Mouse (Mus musculus): Measurements from ENCODE around the gene Defb33.

Defb33 gene

DNA sequence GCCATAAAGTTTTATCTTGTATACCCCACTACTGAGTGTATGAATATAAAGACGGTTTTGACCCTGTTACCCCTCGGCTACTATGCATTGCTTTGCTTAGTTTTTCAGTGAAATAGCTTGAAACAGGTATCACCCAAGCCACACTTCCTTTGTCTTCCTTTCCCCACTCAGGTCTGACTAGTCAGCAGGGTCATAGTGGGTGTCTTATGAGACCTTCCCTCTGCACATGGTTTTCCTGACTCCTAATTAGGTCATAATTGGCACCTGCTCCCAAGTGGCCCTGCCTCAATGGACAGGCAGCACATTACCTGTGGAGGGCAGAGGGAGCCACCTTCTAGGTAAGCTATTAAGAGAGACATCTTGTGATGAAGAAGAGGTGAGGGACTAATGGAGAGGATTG, at the start of gene Defb33:
Defb33 (plus strand) TSS at position 301 of the 400 bp plus-strand sequence.
- no peak for DNase-seq

DNA sequence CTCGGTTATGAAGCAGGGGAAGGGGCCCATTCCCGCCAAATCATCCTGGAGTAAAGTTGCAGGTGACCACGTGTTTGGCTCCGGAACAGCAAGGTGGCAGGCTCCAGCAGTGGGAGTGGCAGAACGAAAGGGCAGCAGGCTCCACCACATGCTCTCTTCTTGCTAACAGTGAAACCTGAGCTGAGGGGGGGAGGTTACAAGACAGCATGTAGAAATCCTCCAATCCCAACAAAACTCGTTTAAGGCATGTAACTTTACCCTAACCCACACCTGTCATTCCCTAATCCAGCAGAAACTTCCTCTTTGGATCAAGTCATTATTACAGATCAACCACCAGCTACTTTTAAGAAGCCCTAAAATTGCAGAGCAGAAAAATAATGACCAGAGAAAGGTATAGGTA, 17.9 kb upstream of the Defb33 start:
- no peak for DNase-seq

DNA sequence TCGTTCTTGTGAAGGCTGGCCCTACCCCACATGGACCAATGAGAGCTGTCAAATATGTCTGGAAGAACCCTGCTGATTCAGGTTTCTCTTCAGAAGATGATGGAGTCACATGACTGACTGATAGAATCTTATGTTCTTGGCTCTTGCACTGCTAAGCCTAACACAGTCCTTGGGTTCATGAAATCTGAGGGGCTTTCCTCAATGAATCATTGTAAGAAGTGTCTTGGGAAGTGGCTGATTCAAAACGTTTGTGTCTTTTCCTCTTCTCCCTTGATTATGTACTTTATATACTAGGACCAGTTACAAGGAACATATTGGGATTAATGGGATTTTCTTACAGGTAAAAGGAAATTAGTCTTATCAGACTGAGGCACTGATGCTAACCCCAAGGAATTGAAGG, 10.1 kb downstream of the Defb33 start, which contains the start of gene Gm15056:
Gm15056 (minus strand) TSS at position 101 of the 400 bp plus-strand sequence.
- DNase-seq: no peak

DNA sequence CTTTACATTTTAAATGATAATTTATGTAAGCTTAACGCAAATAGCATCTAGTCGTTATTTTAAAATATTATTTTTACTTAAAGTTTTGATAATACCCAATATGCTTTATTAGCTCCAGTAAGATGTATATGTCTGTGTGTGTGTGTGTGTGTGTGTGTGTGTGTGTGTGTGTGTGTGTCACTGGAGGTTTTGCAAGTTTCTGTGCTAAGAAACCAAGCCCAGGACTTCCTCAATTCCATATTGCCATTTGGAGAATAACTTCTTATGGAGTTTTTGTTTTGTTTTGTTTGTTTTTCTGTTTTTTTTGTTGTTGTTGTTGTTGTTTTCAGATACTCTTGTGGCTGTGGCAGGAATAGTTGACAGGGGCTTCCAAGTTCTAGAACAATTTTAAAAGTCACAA, 14.7 kb downstream of the Defb33 start:
- no peak for DNase-seq

DNA sequence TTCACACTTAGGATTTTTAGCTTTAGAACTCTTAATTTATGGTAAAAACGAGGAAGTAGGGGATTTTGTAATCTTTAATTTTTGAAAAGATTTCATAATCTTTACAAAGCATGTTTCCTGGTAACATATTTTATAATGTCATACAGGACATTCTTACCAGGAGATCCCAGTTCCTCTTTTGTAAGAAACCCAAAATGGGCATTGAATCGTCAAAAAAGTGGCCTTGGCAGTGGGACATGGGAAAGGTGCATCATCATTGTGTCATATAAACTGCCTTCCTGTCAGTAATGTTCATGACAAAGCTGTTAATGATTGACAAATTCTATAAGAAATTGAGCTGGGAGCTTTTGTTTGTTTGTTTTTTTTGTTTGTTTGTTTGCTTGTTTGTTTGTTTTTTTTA, 15.8 kb downstream of the Defb33 start:
- DNase-seq: no peak

DNA sequence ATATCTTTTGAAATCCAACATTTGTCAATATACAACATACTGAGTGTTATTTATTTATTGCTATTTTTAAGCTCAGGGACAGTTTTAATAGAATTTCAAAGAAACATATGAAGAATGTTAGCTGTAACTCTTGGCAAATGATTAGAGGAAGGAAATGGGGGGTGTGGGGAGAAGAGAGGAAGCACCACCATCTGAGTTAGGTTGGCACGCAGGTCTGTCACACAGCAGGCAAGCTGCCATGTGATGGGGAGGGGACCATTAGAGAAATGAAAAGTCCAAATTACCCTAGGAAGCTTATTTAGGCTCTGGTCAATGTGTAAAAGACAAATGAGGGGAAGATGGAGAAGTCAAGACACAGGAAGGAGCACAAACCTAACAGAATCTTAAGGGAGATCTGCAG, 19.8 kb downstream of the Defb33 start:
- no peak for DNase-seq

DNA sequence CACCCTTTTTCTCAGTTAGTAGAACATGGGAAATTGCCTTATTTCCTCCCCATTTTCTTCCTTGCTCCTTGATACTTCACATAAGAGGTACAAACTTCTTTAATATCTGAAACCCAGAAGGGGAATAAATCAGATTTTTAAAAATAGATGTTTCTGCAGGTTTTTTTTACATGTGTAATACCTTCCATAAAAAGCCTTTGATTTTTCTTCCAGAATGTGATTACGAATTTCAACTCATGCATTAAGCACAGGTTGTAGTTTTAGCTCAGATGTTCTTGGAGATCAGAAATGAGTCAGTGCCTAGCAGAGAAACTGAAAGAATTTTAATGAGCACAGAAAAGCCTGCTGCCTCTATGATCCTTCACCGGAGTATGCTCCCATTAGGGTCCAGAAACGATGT, 29.5 kb downstream of the Defb33 start, which contains the start of gene Gm6040:
Gm6040 (minus strand) TSS at position 101 of the 400 bp plus-strand sequence.
- no peak for DNase-seq

DNA sequence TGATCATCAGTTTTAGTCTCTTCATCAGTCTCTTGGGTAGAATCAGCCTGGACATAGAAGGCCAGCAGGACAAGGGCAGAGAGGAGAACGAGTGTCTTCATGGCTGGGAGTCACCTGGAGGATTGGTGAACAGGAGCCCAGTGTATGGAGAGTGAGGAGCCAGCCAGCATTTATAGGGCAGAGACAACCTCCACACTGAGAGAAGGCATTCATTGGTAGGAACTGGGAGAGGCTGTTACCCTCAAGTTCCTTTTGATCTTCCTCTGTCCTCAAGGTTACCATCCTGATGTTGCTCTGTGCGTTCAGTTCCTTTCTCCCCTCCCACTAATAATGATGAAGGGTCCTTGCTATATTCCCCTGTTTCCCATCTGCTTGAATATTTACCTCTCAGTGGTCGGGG, 52.1 kb downstream of the Defb33 start, which contains the start of gene AY761185:
AY761185 (minus strand) TSS at position 101 of the 400 bp plus-strand sequence.
- DNase-seq: no peak
